Mouse (Mus musculus) forebrain, embryonic 14.5 days (tissue): ENCODE results near the gene Il12rb1. TPM values are rescaled to one million over a fixed set of nuclear protein-coding genes. Genes with fewer than 3 reads are reported as not detected.

Source experiments
- ATAC-seq: fragments of 200-750 bp; cut with Nextera tagmentation; 2 replicates; pipeline ENCODE4 v1.8.0; 2017; ENCODE audit warnings: mild to moderate bottlenecking, moderate library complexity
- DNase-seq: peaks from one replicate; pipeline ENCODE4 v3.0.0-alpha.2; 2015; ENCODE audit warnings: low spot score
- H3K27ac ChIP-seq: fragments of 300-500 bp; sonication (generic); 2 replicates; pipeline ENCODE4 v1.5.1; 2014; ENCODE audit warnings: low read depth, mild to moderate bottlenecking, control low read depth, low read length, moderate library complexity
- H3K27me3 ChIP-seq: fragments of 300-500 bp; sonication (generic); replicated peaks from 2 replicates; pipeline ENCODE4 v1.6.1; 2014; ENCODE audit warnings: low read length, control low read depth, mixed read lengths; ENCODE audit not compliant: control insufficient read depth, insufficient read depth
- H3K36me3 ChIP-seq: fragments of 300-500 bp; sonication (generic); 2 replicates; pipeline ENCODE4 v1.6.1; 2014; ENCODE audit warnings: low read length, control low read depth; ENCODE audit not compliant: control insufficient read depth, insufficient read depth
- H3K4me1 ChIP-seq: fragments of 300-500 bp; sonication (generic); 2 replicates; pipeline ENCODE4 v1.6.1; 2014; ENCODE audit warnings: antibody characterized with exemption, low read length, control low read depth; ENCODE audit not compliant: control insufficient read depth, insufficient read depth
- H3K4me2 ChIP-seq: fragments of 300-500 bp; sonication (generic); 2 replicates; pipeline ENCODE4 v1.6.1; 2014; ENCODE audit warnings: mild to moderate bottlenecking, control low read depth, low read length
- H3K4me3 ChIP-seq: fragments of 300-500 bp; sonication (generic); 2 replicates; pipeline ENCODE4 v1.5.1; 2014; ENCODE audit warnings: low read depth, low read length, control low read depth
- H3K9ac ChIP-seq: fragments of 300-500 bp; sonication (generic); 2 replicates; pipeline ENCODE4 v1.6.1; 2014; ENCODE audit warnings: mild to moderate bottlenecking, low read length, control low read depth, moderate library complexity
- H3K9me3 ChIP-seq: fragments of 300-500 bp; sonication (generic); replicated peaks from 2 replicates; pipeline ENCODE4 v1.6.1; 2016; ENCODE audit warnings: low read length, control low read depth, mixed read lengths; ENCODE audit not compliant: control insufficient read depth
- WGBS: fragments of 180-500 bp; shearing (Covaris S2); extraction: QIAGEN DNeasy Blood & Tissue Kit; methylation state at CpG from one replicate; pipeline ENCODE4 v1.1.7; 2014; 5-methylcytosine and 5-hydroxymethylcytosine counted together
- polyA plus RNA-seq: library from polyadenylated mRNA; unstranded; fragments of >200 nt; fragmentation: Nextera tagmentation; extraction: Ambion mirVana; gene quantifications from 2 replicates; pipeline ENCODE4 v1.2.1, GENCODE M21; 2014

Gene Il12rb1
- polyA plus RNA-seq, 1 experiment from 2014 or later: not detected

DNA sequence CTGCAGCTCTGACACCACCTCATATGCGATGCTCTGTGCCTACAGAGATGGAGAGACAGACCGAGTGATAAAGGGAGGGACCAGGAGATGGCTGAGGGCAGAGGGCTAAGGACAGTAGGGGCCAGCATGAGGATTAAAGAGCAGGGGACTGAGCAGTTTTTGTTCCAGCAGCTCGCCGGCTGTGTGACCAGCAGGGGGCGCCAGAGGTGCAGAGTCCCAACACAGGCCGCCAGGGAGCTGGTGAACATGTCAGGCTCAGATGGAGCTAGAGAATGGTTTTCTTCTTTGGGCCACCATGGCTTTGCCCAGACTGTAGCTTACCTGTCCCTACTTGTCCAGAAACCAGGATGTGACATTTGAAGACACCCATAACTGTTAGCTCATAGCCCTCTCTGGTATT is 36.3 kb downstream of the Il12rb1 start:
- 1% methylated on average over 6 of the region's 6 CpGs for WGBS
- H3K9ac ChIP-seq: no peak overlapping the region
- no peak overlapping the region for H3K27ac ChIP-seq
- no peaks in the 10 kb centered on the region for H3K9me3 ChIP-seq
- no peak overlapping the region for H3K4me2 ChIP-seq
- H3K27me3 ChIP-seq: no peaks in the 10 kb centered on the region
- H3K4me3 ChIP-seq: no peak overlapping the region
- peak; percentile 11; the same call in 1 of the 2 replicates for ATAC-seq
- no peaks in the 10 kb centered on the region for H3K4me1 ChIP-seq
- DNase-seq: peak; percentile 89
- H3K36me3 ChIP-seq: no peaks in the 10 kb centered on the region

- Histone ChIP-seq H3K4me3 (no peak overlapping the region), H3K4me1 (no peaks in the 10 kb centered on the region), H3K4me2 (no peak overlapping the region), H3K9ac (no peak overlapping the region), H3K9me3 (no peaks in the 10 kb centered on the region), H3K36me3 (no peaks in the 10 kb centered on the region), H3K27ac (no peak overlapping the region), H3K27me3 (no peaks in the 10 kb centered on the region)
- WGBS: 45% methylated on average over 5 of the region's 5 CpGs
- DNase-seq (no peak), ATAC-seq (no peak)
Observed at GRCm38 (mm10) chr8:70845108-70845507, 36.9 kb downstream of the Il12rb1 start.

DNA sequence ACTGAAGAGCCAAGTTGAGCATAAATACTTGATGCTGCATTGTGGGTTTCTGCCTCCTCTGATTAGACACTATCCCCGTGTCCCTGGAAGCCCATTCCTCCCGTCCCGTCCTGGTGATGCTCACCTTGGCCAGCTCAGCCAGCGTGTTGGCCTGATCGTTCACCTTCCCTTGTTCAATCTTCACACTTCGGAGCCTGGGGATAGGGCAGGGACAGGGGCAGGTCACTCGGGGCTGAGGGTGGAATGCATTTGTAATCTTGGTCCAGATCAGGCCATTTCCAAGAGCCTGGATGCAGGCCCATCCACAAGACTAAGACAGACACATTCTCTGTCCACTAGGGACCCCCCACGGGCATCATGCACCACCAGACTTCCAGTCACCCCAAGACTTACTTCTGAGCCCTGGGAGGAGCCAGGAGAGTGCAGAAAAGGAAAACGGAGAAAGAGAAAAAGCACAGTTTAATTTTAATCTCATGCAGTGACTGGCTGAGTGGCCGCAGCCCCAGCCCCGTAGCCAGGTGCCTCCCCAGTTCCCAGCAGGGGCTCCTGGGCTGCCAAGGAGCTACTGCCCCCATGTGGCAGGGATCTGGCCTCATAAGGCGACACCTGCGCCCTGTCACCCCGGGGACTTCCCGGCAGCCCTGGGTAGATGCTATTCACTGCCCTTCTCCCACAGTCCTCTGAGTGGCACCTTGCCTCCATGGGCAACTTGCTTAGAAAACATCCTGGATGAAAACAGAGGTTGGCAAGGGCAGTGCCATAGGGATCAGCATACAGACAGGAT is 38.3 kb downstream of the Il12rb1 start:
- no peak overlapping the region for H3K4me2 ChIP-seq
- DNase-seq: no peak
- WGBS: 58% methylated on average over 15 of the region's 15 CpGs
- H3K9me3 ChIP-seq: no peaks in the 10 kb centered on the region
- no peaks in the 10 kb centered on the region for H3K4me1 ChIP-seq
- H3K4me3 ChIP-seq: no peak overlapping the region
- ATAC-seq: no peak
- H3K9ac ChIP-seq: no peak overlapping the region
- H3K27me3 ChIP-seq: no peaks in the 10 kb centered on the region
- H3K36me3 ChIP-seq: no peaks in the 10 kb centered on the region
- H3K27ac ChIP-seq: no peak overlapping the region

DNA sequence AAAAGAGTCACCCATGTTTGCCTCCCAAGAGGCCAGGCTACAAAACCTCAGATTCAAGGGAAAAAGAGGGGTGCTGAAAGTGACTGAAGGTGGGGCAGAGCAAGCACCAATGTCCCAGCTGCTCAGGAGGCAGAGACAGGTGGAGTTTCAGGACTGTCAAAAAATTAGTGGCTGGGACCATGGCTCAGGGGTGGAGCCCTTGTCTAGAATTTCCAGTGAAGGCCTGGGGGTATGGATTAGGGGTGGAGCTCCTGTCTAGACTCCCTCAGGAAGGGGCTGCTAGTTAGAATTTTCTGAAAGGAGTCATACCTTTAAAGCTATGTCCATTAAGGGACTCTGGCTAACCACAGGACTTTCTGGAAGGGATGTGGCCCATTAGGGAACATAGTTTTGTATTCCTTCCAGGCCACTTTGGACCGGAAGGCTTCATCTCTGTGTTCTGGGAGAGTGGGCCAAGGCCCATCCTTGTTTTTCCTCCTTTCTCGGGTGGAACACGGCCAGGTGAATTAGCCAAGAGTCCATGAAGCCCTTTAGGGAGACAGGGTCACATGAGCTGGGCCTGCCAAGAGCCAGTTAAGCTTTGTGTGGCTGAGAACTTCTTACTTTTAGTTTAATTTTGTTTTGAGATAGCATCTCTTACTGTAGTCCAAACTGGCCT is 41.2 kb downstream of the Il12rb1 start:
- Histone ChIP-seq H3K9me3 (no peaks in the 10 kb centered on the region), H3K27me3 (no peaks in the 10 kb centered on the region), H3K36me3 (peaks cover 5% of the 10 kb centered on the region; the same call in 1 of the 2 replicates), H3K27ac (no peak overlapping the region), H3K4me1 (no peaks in the 10 kb centered on the region), H3K9ac (no peak overlapping the region), H3K4me2 (no peak overlapping the region), H3K4me3 (no peak overlapping the region)
- WGBS: 87% methylated on average over 3 of the region's 3 CpGs
- DNase-seq (no peak), ATAC-seq (no peak)

- Histone ChIP-seq H3K27me3 (no peaks in the 10 kb centered on the region), H3K4me1 (no peaks in the 10 kb centered on the region), H3K27ac (no peak overlapping the region), H3K9ac (no peak overlapping the region), H3K9me3 (no peaks in the 10 kb centered on the region), H3K36me3 (peaks cover 12% of the 10 kb centered on the region; the same call in 1 of the 2 replicates), H3K4me3 (no peak overlapping the region), H3K4me2 (no peak overlapping the region)
- no peak for ATAC-seq
- DNase-seq: no peak
- WGBS: 82% methylated on average over 7 of the region's 7 CpGs
Observed at GRCm38 (mm10) chr8:70850132-70850845, 42.0 kb downstream of the Il12rb1 start.

- no peak for ATAC-seq
- Histone ChIP-seq H3K9me3 (no peaks in the 10 kb centered on the region), H3K9ac (no peak overlapping the region), H3K4me1 (no peaks in the 10 kb centered on the region), H3K27me3 (no peaks in the 10 kb centered on the region), H3K4me3 (no peak overlapping the region), H3K4me2 (no peak overlapping the region), H3K36me3 (peaks cover 12% of the 10 kb centered on the region; the same call in 1 of the 2 replicates), H3K27ac (no peak overlapping the region)
- no peak for DNase-seq
- 85% methylated on average over 4 of the region's 4 CpGs for whole genome bisulfite sequencing
Observed at GRCm38 (mm10) chr8:70850947-70851346, 42.7 kb downstream of the Il12rb1 start.

- 61% methylated on average over 6 of the region's 6 CpGs for WGBS
- Histone ChIP-seq H3K4me3 (no peak overlapping the region), H3K9ac (no peak overlapping the region), H3K4me1 (peaks cover 4% of the 10 kb centered on the region; the same call in 1 of the 2 replicates), H3K36me3 (peaks cover 12% of the 10 kb centered on the region; the same call in 1 of the 2 replicates), H3K4me2 (no peak overlapping the region), H3K27ac (no peak overlapping the region), H3K9me3 (no peaks in the 10 kb centered on the region), H3K27me3 (no peaks in the 10 kb centered on the region)
- ATAC-seq (no peak), DNase-seq (no peak)
Observed at GRCm38 (mm10) chr8:70851837-70852236, 43.6 kb downstream of the Il12rb1 start.

DNA sequence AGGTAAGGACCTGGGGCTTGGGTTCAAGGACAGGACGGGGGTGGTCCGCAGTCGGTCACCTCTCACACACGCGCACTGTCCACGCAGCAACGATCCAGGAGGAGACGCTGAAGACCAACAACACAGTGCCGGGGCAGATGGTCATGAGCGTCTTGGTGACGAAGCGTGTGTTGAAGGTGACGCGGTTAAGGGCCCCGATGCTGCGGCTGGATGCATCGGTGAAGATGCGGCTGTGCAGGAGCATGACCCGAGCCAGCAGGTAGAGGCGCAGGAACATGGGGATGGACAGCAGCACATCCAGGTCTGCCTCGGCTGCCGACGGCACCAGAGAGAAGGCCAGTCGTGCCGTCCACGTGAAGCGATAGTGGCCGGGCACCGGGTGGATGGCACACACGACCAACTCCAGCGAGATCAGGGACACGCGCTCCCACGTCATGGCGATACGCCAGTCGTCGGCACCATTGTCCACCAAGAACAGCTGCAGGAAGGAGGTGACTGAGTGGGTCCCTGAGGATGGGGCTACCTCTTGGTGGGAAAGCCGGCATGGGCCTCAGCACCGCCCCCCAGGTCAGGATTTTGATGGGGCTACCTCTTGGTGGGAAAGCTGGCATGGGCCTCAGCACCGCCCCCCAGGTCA is 44.5 kb downstream of the Il12rb1 start:
- H3K4me3 ChIP-seq: no peak overlapping the region
- H3K4me2 ChIP-seq: no peak overlapping the region
- H3K27ac ChIP-seq: no peak overlapping the region
- no peaks in the 10 kb centered on the region for H3K9me3 ChIP-seq
- H3K36me3 ChIP-seq: peaks cover 12% of the 10 kb centered on the region; the same call in 1 of the 2 replicates
- no peak for DNase-seq
- no peaks in the 10 kb centered on the region for H3K27me3 ChIP-seq
- 91% methylated on average over 41 of the region's 41 CpGs for WGBS
- ATAC-seq: no peak
- no peak overlapping the region for H3K9ac ChIP-seq
- peaks cover 6% of the 10 kb centered on the region; the same call in 1 of the 2 replicates for H3K4me1 ChIP-seq
